Mouse (Mus musculus) G1E-ER4 (cell line): ENCODE data around the gene Lrba. TPM values are rescaled to one million over a fixed set of nuclear protein-coding genes. Genes with fewer than 3 reads are reported as not detected.

Experiments used
- GATA1 ChIP-seq: IDR thresholded peaks from one replicate; pipeline ENCODE4 v1.8.0; 2012; ENCODE audit warnings: low read length, inconsistent platforms
- polyA plus RNA-seq: library from polyadenylated mRNA; stranded (reverse); fragments of >175 nt; gene quantifications from 2 replicates; pipeline ENCODE4 v1.2.3, GENCODE M21; 2012

The Lrba gene
- polyA plus RNA-seq, 1 experiment, result 6.7 TPM

GRCm38 (mm10) chr3:86224314-86224563 lies 241 bp upstream of the Lrba start:
- no peak for TF ChIP-seq GATA1

GRCm38 (mm10) chr3:86231532-86232086 lies 7.1 kb downstream of the Lrba start:
- no peak for TF ChIP-seq GATA1

- TF ChIP-seq GATA1, result no peak
Observed at GRCm38 (mm10) chr3:86247193-86247592, 22.7 kb downstream of the Lrba start.

GRCm38 (mm10) chr3:86251212-86251611 lies 26.7 kb downstream of the Lrba start:
- no peak for TF ChIP-seq GATA1

- no peak for TF ChIP-seq GATA1
Observed at GRCm38 (mm10) chr3:86252588-86252987, 28.1 kb downstream of the Lrba start.

- TF ChIP-seq GATA1, result no peak
Observed at GRCm38 (mm10) chr3:86253071-86253470, 28.6 kb downstream of the Lrba start.

- no peak for TF ChIP-seq GATA1
Observed at GRCm38 (mm10) chr3:86253791-86254190, 29.3 kb downstream of the Lrba start.

- TF ChIP-seq GATA1, result no peak
Observed at GRCm38 (mm10) chr3:86268074-86268702, 43.7 kb downstream of the Lrba start.

GRCm38 (mm10) chr3:86275651-86276050 lies 51.2 kb downstream of the Lrba start:
- TF ChIP-seq GATA1, result no peak

GRCm38 (mm10) chr3:86291326-86291725 lies 66.8 kb downstream of the Lrba start:
- no peak for TF ChIP-seq GATA1

GRCm38 (mm10) chr3:86294866-86295265 lies 70.4 kb downstream of the Lrba start:
- no peak for TF ChIP-seq GATA1

- no peak for TF ChIP-seq GATA1
Observed at GRCm38 (mm10) chr3:86296214-86296613, 71.7 kb downstream of the Lrba start.

- no peak for TF ChIP-seq GATA1
Observed at GRCm38 (mm10) chr3:86308833-86309232, 84.4 kb downstream of the Lrba start.

GRCm38 (mm10) chr3:86310216-86310615 lies 85.7 kb downstream of the Lrba start:
- no peak for TF ChIP-seq GATA1

- no peak for TF ChIP-seq GATA1
Observed at GRCm38 (mm10) chr3:86311406-86311805, 86.9 kb downstream of the Lrba start.

GRCm38 (mm10) chr3:86317636-86318035 lies 93.2 kb downstream of the Lrba start:
- TF ChIP-seq GATA1, result no peak

GRCm38 (mm10) chr3:86328531-86328930 lies 104.1 kb downstream of the Lrba start:
- no peak for TF ChIP-seq GATA1

- TF ChIP-seq GATA1, result no peak
Observed at GRCm38 (mm10) chr3:86343261-86343660, 118.8 kb downstream of the Lrba start.
